Mouse (Mus musculus) E14TG2a.4 (cell line): ENCODE results near the gene Gng7.

ENCODE experiments used
- CTCF ChIP-seq: conservative IDR thresholded peaks from 2 replicates; pipeline ENCODE4 v1.5.1; 2014; ENCODE audit warnings: low read length
- NANOG ChIP-seq: IDR thresholded peaks from 2 replicates; pipeline ENCODE4 v1.6.1; 2014; ENCODE audit warnings: borderline replicate concordance, low read length, mixed read lengths
- POU5F1 ChIP-seq: IDR thresholded peaks from 2 replicates; pipeline ENCODE4 v1.6.1; 2014; ENCODE audit warnings: low read length, borderline replicate concordance

DNA sequence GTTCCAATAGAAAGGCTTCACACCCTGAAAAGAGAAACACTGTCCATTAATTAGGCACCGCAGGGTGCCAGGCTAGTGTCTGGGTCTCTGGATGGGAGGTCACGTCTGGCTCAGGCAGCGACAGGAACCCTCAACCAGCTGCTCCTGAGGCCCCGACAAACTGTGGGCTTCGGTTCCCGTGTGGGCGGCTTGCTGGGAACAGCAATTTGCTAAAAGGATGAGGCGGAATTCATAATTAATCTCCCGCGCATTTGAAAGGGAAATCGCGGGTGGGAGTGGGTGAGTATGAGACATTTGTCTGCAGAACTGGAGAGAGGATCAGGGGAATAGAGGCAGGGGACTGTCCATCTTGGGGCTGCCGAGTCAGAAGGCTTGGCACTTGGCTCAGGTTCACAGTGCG lies 16.7 kb downstream of the Gng7 start:
- TF ChIP-seq POU5F1 (no peak), CTCF (no peak), NANOG (no peak)
